Mouse (Mus musculus) myocyte (in vitro differentiated cells): ENCODE data around the gene Acot8. TPM values are rescaled to one million over a fixed set of nuclear protein-coding genes. Genes with fewer than 3 reads are reported as not detected.

ENCODE experiments used
- H3K27me3 ChIP-seq: one replicate; pipeline ENCODE4 v1.6.1; 2011; ENCODE audit not compliant: control insufficient read depth, insufficient read depth, insufficient read length
- H3K36me3 ChIP-seq: one replicate; pipeline ENCODE4 v1.6.1; 2011; ENCODE audit not compliant: control insufficient read depth, insufficient read depth
- H3K4me2 ChIP-seq: one replicate; pipeline ENCODE4 v1.6.1; 2011; ENCODE audit warnings: low read depth, control low read depth
- H3K4me3 ChIP-seq: one replicate; pipeline ENCODE4 v1.5.1; 2011; ENCODE audit warnings: mild to moderate bottlenecking, control low read depth, moderate library complexity
- H3K79me2 ChIP-seq: one replicate; pipeline ENCODE4 v1.6.1; 2011; ENCODE audit not compliant: control insufficient read depth, insufficient read depth
- H3ac ChIP-seq: one replicate; pipeline ENCODE4 v1.6.1; 2011; ENCODE audit not compliant: control insufficient read depth, insufficient read length
- CEBPB ChIP-seq: IDR thresholded peaks from 2 replicates; pipeline ENCODE4 v1.6.1; 2011; ENCODE audit warnings: mild to moderate bottlenecking, moderate library complexity; ENCODE audit not compliant: poor library complexity, insufficient read depth, severe bottlenecking
- E2F4 ChIP-seq: IDR thresholded peaks from one replicate; pipeline ENCODE4 v1.6.1; 2011; ENCODE audit warnings: mild to moderate bottlenecking, control low read depth, moderate library complexity; ENCODE audit not compliant: insufficient read depth
- MAX ChIP-seq: IDR thresholded peaks from one replicate; pipeline ENCODE4 v1.6.1; 2011; ENCODE audit warnings: low read depth, mild to moderate bottlenecking, control low read depth
- MYOD1 ChIP-seq, 3 experiments: IDR thresholded peaks; one replicate each; pipeline ENCODE4 v1.6.1; 2011; ENCODE audit warnings: control low read depth in 2 of 3, low read depth in 2 of 3, mild to moderate bottlenecking in 2 of 3, moderate library complexity in 1 of 3; ENCODE audit not compliant: insufficient read length in 2 of 3, control insufficient read depth in 1 of 3
- MYOG ChIP-seq, 3 experiments: IDR thresholded peaks; one replicate each; pipeline ENCODE4 v1.6.1; 2011; ENCODE audit warnings: control low read depth in 2 of 3, low read depth in 2 of 3, mild to moderate bottlenecking in 2 of 3; ENCODE audit not compliant: insufficient read length in 2 of 3, control insufficient read depth in 1 of 3, insufficient read depth in 1 of 3
- POLR2A ChIP-seq: IDR thresholded peaks from one replicate; pipeline ENCODE4 v1.6.1; 2011; ENCODE audit warnings: low read depth, mild to moderate bottlenecking, control low read depth, moderate library complexity; ENCODE audit not compliant: insufficient read length
- POLR2AphosphoS2 ChIP-seq: IDR thresholded peaks from one replicate; pipeline ENCODE4 v1.6.1; 2011; ENCODE audit warnings: low read depth, control low read depth; ENCODE audit not compliant: insufficient read length
- REST ChIP-seq: IDR thresholded peaks from one replicate; pipeline ENCODE4 v1.6.1; 2011; ENCODE audit warnings: mild to moderate bottlenecking, control low read depth, moderate library complexity; ENCODE audit not compliant: insufficient read depth, insufficient read length
- SRF ChIP-seq: IDR thresholded peaks from one replicate; pipeline ENCODE4 v1.6.1; 2011; ENCODE audit warnings: low read depth; ENCODE audit not compliant: control insufficient read depth, insufficient read length
- TCF12 ChIP-seq: IDR thresholded peaks from one replicate; pipeline ENCODE4 v1.6.1; 2011; ENCODE audit warnings: mild to moderate bottlenecking, control low read depth; ENCODE audit not compliant: poor library complexity, insufficient read depth, severe bottlenecking
- TCF3 ChIP-seq: IDR thresholded peaks from one replicate; pipeline ENCODE4 v1.6.1; 2011; ENCODE audit warnings: low read depth, control low read depth; ENCODE audit not compliant: insufficient read length
- USF1 ChIP-seq: IDR thresholded peaks from one replicate; pipeline ENCODE4 v1.6.1; 2011; ENCODE audit warnings: low read depth, mild to moderate bottlenecking, control low read depth, moderate library complexity
- polyA plus RNA-seq: library from polyadenylated mRNA; unstranded; fragments of >200 nt; fragmentation: generic; extraction: Trizol; gene quantifications from one replicate; pipeline ENCODE4 v1.2.1, GENCODE M21; 2012; ENCODE audit warnings: missing spikeins

Gene Acot8
- polyA plus RNA-seq, 1 experiment, result 24.5 TPM

- no peaks in the 10 kb centered on the region for H3K27me3 ChIP-seq
- peaks cover 13% of the 10 kb centered on the region for H3K79me2 ChIP-seq
- peak within 1 kb of the TSS; percentile 1 for H3ac ChIP-seq
- peaks cover 18% of the 10 kb centered on the region for H3K36me3 ChIP-seq
- H3K4me3 ChIP-seq, result peak within 1 kb of the TSS; percentile 80
- no peak for TF ChIP-seq USF1
- TF ChIP-seq E2F4, result peak; percentile 97
- peak in 1 of 3 experiments; percentile 17 for TF ChIP-seq MYOD1 (IDR thresholded peaks at IDR 0.05; ENCODE audit: control insufficient read depth in 1 of 3, insufficient read length in 2 of 3, low read depth in 2 of 3)
- TF ChIP-seq SRF, result peak; percentile 35
- TF ChIP-seq MAX, result no peak
- TF ChIP-seq POLR2A, result peak; percentile 59
- peak; percentile 92 for TF ChIP-seq POLR2AphosphoS2
- TF ChIP-seq MYOG (IDR thresholded peaks at IDR 0.05; ENCODE audit: control insufficient read depth in 1 of 3, insufficient read depth in 1 of 3, insufficient read length in 2 of 3, low read depth in 2 of 3), result peak in 1 of 3 experiments; percentile 48
- H3K4me2 ChIP-seq, result peak within 1 kb of the TSS; percentile 79
These were observed 35.2 kb downstream of the Acot8 start, which contains the start of gene Ube2c for GRCm38 (mm10) chr2:164769258-164770037. Gene Ube2c (plus strand): TSS chr2:164769898.

GRCm38 (mm10) chr2:164767812-164768540, 36.7 kb downstream of the Acot8 start:
- TF ChIP-seq E2F4, result no peak
- no peak for TF ChIP-seq REST
- no peak for TF ChIP-seq MAX
- no peak for TF ChIP-seq MYOD1 (IDR thresholded peaks at IDR 0.05; ENCODE audit: control insufficient read depth in 1 of 3, insufficient read length in 2 of 3, low read depth in 2 of 3)
- no peak for TF ChIP-seq CEBPB
- TF ChIP-seq POLR2A, result no peak
- no peak for TF ChIP-seq TCF12
- no peak for TF ChIP-seq TCF3
- no peak for TF ChIP-seq POLR2AphosphoS2
- no peak for TF ChIP-seq MYOG (IDR thresholded peaks at IDR 0.05; ENCODE audit: control insufficient read depth in 1 of 3, insufficient read depth in 1 of 3, insufficient read length in 2 of 3, low read depth in 2 of 3)
- Histone ChIP-seq H3K79me2 (peaks cover 13% of the 10 kb centered on the region), H3ac (no peak overlapping the region), H3K4me2 (no peak overlapping the region), H3K27me3 (no peaks in the 10 kb centered on the region), H3K36me3 (peaks cover 16% of the 10 kb centered on the region), H3K4me3 (no peak overlapping the region)

GRCm38 (mm10) chr2:164765841-164766240, 38.8 kb downstream of the Acot8 start:
- TF ChIP-seq CEBPB (no peak), MAX (no peak), POLR2AphosphoS2 (no peak), USF1 (no peak), TCF12 (no peak), REST (no peak), MYOD1 (IDR thresholded peaks at IDR 0.05; ENCODE audit: control insufficient read depth in 1 of 3, insufficient read length in 2 of 3, low read depth in 2 of 3) (no peak), MYOG (IDR thresholded peaks at IDR 0.05; ENCODE audit: control insufficient read depth in 1 of 3, insufficient read depth in 1 of 3, insufficient read length in 2 of 3, low read depth in 2 of 3) (no peak), E2F4 (no peak), TCF3 (no peak), POLR2A (no peak), SRF (no peak)
- Histone ChIP-seq H3K79me2 (peaks cover 11% of the 10 kb centered on the region), H3K36me3 (peaks cover 31% of the 10 kb centered on the region), H3ac (no peak overlapping the region), H3K27me3 (no peaks in the 10 kb centered on the region), H3K4me3 (no peak overlapping the region), H3K4me2 (no peak overlapping the region)

- no peaks in the 10 kb centered on the region for H3K79me2 ChIP-seq
- peaks cover 50% of the 10 kb centered on the region for H3K36me3 ChIP-seq
- H3K4me2 ChIP-seq, result no peak overlapping the region
- no peak overlapping the region for H3ac ChIP-seq
- no peak overlapping the region for H3K4me3 ChIP-seq
- no peaks in the 10 kb centered on the region for H3K27me3 ChIP-seq
- TF ChIP-seq E2F4, result no peak
- TF ChIP-seq TCF3, result no peak
- TF ChIP-seq MYOG (IDR thresholded peaks at IDR 0.05; ENCODE audit: control insufficient read depth in 1 of 3, insufficient read depth in 1 of 3, insufficient read length in 2 of 3, low read depth in 2 of 3), result no peak
- TF ChIP-seq CEBPB, result no peak
- TF ChIP-seq POLR2AphosphoS2, result no peak
- no peak for TF ChIP-seq MYOD1 (IDR thresholded peaks at IDR 0.05; ENCODE audit: control insufficient read depth in 1 of 3, insufficient read length in 2 of 3, low read depth in 2 of 3)
These were observed 42.1 kb downstream of the Acot8 start for GRCm38 (mm10) chr2:164762593-164762992.
